Mouse (Mus musculus): ENCODE measurements around the gene Fam171a2. TPM values are rescaled to one million over a fixed set of nuclear protein-coding genes. Genes with fewer than 3 reads are reported as not detected.
"Not testable (repeated sequence)": the region's sequence is repeated elsewhere in the genome, so short reads cannot be mapped to it uniquely, and the experiment has no call there.

The Fam171a2 gene
- polyA plus RNA-seq, 1 experiment = 3.9 TPM

GRCm38 (mm10) chr11:102417160-102417559 lies 30.3 kb downstream of the Fam171a2 start:
- no peak for DNase-seq (ENCODE audit: low read depth, low spot score)
- WGBS = 84% methylated on average over 1 of the region's 1 CpGs

DNA sequence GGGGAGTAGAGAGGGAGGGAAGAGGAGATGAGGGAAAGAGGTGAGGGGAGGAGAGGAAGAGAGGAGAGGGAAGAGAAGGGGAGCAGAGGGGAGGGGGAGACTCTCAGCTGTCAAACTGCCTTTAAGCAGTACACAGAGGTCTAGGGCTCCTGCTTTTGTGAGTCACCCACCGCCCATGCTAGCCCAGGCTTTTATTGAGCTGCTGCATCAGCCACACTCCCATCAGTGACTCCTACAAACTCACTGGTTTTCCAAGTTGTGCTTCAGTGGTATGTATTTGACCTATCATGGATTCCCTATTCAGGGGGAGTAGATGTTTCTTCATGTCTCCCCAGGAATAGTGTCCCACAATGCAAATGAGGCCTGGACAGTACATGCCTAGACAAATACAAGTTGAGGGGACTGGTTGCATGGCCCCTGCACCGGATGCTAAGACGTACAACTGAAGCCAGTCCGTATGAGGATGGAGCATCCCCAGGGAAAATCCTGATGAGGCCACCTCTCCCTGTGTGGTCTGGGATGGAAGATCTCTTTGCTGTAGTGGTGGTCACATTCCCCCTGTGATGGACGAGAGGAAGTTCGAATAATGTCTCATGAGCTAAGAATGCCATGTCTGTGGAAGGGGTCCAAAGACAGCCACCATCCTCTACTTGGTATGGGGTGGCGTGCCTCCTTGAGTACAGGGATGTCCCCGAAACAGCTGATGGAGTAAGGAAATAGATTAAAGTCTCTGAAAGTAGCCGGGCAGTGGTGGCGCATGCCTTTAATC lies 32.3 kb downstream of the Fam171a2 start:
- 65% methylated on average over 10 of the region's 10 CpGs for WGBS
- DNase-seq (ENCODE audit: low read depth, low spot score) = no peak

- 83% methylated on average over 8 of the region's 8 CpGs for WGBS
- no peak for DNase-seq (ENCODE audit: low read depth, low spot score)
Observed at GRCm38 (mm10) chr11:102413059-102413458, 34.4 kb downstream of the Fam171a2 start.

- 5% methylated on average over 11 of the region's 11 CpGs for WGBS
- DNase-seq (ENCODE audit: low read depth, low spot score) = peak; percentile 92
Observed at GRCm38 (mm10) chr11:102411704-102412103, 35.8 kb downstream of the Fam171a2 start.

DNA sequence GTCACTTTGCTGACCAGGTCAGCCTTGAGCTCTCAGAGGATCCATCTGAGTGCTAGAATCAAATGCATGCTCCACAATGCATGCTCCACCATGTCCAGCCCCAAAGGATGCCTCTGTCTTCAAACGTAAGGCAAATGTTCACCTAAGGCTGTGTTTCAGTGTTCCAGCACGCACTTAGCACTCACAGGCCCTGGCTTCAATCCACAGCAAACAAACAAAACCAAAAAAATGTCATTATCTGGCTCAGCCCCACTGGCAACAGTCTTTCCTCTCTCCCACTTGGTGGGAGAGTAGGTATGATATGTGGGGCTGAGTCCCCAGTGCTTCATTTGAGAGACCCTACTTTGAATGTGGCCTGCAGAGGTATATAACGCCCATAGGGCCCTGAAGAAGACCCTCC lies 36.4 kb downstream of the Fam171a2 start:
- WGBS = 38% methylated on average over 3 of the region's 3 CpGs
- no peak for DNase-seq (ENCODE audit: low read depth, low spot score)

GRCm38 (mm10) chr11:102410345-102410744 lies 37.1 kb downstream of the Fam171a2 start:
- DNase-seq (ENCODE audit: low read depth, low spot score) = not testable (repeated sequence)
- 86% methylated on average over 3 of the region's 3 CpGs for WGBS

- 78% methylated on average over 3 of the region's 3 CpGs for WGBS
- no peak for DNase-seq (ENCODE audit: low read depth, low spot score)
Observed at GRCm38 (mm10) chr11:102409795-102410330, 37.6 kb downstream of the Fam171a2 start.

GRCm38 (mm10) chr11:102408888-102409794 lies 38.3 kb downstream of the Fam171a2 start:
- DNase-seq (ENCODE audit: low read depth, low spot score) = no peak
- 19% methylated on average over 15 of the region's 15 CpGs for WGBS

GRCm38 (mm10) chr11:102408344-102408876 lies 39.1 kb downstream of the Fam171a2 start:
- WGBS = under 1% methylated on average over 32 of the region's 32 CpGs
- DNase-seq (ENCODE audit: low read depth, low spot score) = peak; percentile 98

DNA sequence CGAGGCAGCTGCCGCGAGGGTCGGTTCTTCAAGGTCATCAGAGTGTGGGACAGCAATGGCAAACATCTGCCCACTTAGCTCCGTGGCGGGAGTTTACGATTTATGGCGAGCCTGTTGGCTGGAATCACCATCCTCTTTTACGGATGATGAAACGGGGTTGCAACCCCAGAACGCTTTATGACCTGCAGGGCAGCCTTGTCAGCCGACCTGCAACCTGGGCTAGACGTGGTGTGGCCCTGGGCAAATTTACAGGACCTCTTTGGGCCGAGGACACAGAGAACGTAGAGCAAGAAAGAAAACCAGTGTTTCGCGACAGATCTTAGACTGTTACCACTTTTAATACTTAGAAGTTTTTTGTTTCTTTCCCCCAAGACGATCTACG lies 39.7 kb downstream of the Fam171a2 start, which contains the start of gene Slc25a39:
Gene Slc25a39 (minus strand): TSS at position 113 of the 382 bp plus-strand sequence.
- under 1% methylated on average over 19 of the region's 19 CpGs for WGBS
- DNase-seq (ENCODE audit: low read depth, low spot score) = no peak

DNA sequence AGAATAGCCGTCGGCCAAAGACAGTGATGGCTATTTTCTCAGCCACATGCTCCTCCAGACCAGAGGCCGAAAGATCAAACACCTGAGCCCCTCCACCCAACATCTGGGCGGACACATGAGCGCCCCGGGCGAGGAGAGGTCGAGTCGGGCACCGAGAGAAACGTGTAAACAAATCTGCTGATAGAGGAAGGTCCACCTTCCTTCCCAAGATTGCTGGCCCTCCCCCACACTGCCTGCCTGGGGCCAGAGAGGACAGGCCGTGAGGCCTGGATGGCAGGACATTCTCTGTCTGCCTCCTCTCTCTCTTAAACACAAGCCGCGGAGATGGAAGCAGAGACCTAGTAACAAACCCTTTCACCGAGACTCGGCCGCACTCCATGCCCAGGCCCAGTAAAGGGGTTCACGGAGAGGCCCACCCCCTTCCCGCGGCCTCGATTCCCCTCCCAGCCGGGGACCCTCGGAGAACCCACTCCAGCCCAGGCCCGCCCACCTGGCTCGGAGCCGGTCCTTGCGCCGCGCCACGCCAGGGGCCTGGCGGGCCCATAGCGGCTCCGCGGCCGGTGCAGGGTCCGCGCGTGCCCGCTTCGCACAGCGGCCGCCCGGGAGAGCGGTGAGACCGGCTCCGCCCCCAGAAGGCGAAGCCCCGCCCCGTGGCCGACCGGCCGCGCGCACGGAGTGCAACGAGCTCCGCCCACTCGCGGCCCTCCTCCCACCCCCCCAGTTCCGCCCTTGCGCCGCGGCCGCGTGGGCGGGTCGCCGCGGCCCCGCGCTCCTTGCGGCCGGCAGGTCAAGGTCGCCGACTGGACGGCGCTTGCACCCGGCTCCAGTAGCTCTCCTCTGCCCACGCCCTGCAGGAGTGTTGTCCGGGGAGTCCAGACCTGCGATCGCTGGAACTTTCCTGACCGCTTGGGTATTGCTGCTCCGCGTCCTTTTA lies 40.3 kb downstream of the Fam171a2 start:
- no peak for DNase-seq (ENCODE audit: low read depth, low spot score)
- under 1% methylated on average over 85 of the region's 85 CpGs for WGBS

GRCm38 (mm10) chr11:102406401-102406800 lies 41.1 kb downstream of the Fam171a2 start:
- DNase-seq (ENCODE audit: low read depth, low spot score) = no peak
- WGBS = 6% methylated on average over 3 of the region's 3 CpGs

- DNase-seq (ENCODE audit: low read depth, low spot score) = no peak
- WGBS = 83% methylated on average over 11 of the region's 11 CpGs
Observed at GRCm38 (mm10) chr11:102405544-102406285, 41.8 kb downstream of the Fam171a2 start.

GRCm38 (mm10) chr11:102404161-102405010 lies 43.1 kb downstream of the Fam171a2 start:
- no peak for DNase-seq (ENCODE audit: low read depth, low spot score)
- WGBS = 74% methylated on average over 18 of the region's 18 CpGs

- no peak for DNase-seq (ENCODE audit: low read depth, low spot score)
- WGBS = 95% methylated on average over 11 of the region's 11 CpGs
Observed at GRCm38 (mm10) chr11:102403657-102404056, 43.8 kb downstream of the Fam171a2 start.

- WGBS = 78% methylated on average over 12 of the region's 12 CpGs
- DNase-seq (ENCODE audit: low read depth, low spot score) = no peak
Observed at GRCm38 (mm10) chr11:102401898-102402500, 45.5 kb downstream of the Fam171a2 start.

GRCm38 (mm10) chr11:102400513-102401084 lies 46.9 kb downstream of the Fam171a2 start:
- DNase-seq (ENCODE audit: low read depth, low spot score) = no peak
- 39% methylated on average over 12 of the region's 12 CpGs for WGBS

Data from large intestine, adult 2 months (tissue).